Comparison of ENCODE assay signal across 8 mouse cellular contexts in the genomic region with DNA sequence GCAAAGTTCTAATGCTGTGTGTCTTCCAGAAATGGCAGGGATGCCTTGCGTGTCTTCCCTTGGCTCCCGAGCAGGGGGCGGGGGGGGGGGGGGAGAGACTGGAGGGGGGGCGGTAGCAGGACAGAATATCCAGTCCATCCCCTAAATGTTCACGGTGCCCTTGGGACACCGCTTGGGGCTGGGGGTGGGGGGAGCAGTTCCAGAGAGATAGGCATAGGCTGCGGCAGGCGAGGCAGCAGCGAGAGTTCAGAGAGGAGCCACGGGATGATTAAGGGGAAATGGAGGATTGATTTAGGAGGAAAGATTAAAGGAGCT. TPM values are rescaled to one million over a fixed set of nuclear protein-coding genes. Genes with fewer than 3 reads are reported as not detected.
DNase-seq lines count a peak whose midpoint lies in the region; ATAC-seq and TF ChIP-seq lines count a peak whose summit lies in the region.
"Had no signal": no experiment of that assay in that cellular context is flagged by ENCODE, and none has a peak within 500 bp of the region (broad histone marks: within the 10 kb centered on the region; RNA-seq: fewer than 3 reads in every experiment).

No protein-coding gene starts in this region.

- H3K4me2 ChIP-seq in liver, embryonic 11.5 days: peak overlapping the region; percentile 68
- H3K4me2 ChIP-seq in forebrain, embryonic 14.5 days (ENCODE audit: low read length): peak overlapping the region; percentile 53; the same call in 1 of the 2 replicates
- H3K4me2 ChIP-seq in limb, embryonic 14.5 days (replicated peaks; ENCODE audit: low read depth, low read length, severe bottlenecking): peak overlapping the region; percentile 53; the same call in 1 of the 2 replicates
- H3K4me2 ChIP-seq in stomach, embryonic 14.5 days (replicated peaks; ENCODE audit: low read depth, low read length): no peak overlapping the region; the same call in 1 of the 2 replicates

- H3K36me3 ChIP-seq in liver, embryonic 11.5 days (ENCODE audit: control insufficient read depth, insufficient read depth, low read length): no peaks in the 10 kb centered on the region
- no peaks in the 10 kb centered on the region for H3K36me3 ChIP-seq in forebrain, embryonic 14.5 days (ENCODE audit: control insufficient read depth, insufficient read depth, low read length)
- no peaks in the 10 kb centered on the region for H3K36me3 ChIP-seq in limb, embryonic 14.5 days (ENCODE audit: control insufficient read depth, insufficient read depth, low read length)
- H3K36me3 ChIP-seq in stomach, embryonic 14.5 days (ENCODE audit: control insufficient read depth, insufficient read depth, low read length): no peaks in the 10 kb centered on the region

- peak overlapping the region; percentile 34; the same call in 1 of the 2 replicates for H3K9ac ChIP-seq in liver, embryonic 11.5 days (ENCODE audit: low read depth, low read length)
- H3K9ac ChIP-seq in forebrain, embryonic 14.5 days (ENCODE audit: low read length): no peak overlapping the region
- no peak overlapping the region for H3K9ac ChIP-seq in limb, embryonic 14.5 days (ENCODE audit: low read depth, low read length, severe bottlenecking)
- no peak overlapping the region for H3K9ac ChIP-seq in stomach, embryonic 14.5 days (replicated peaks; ENCODE audit: low read depth, low read length)

- no peak for DNase-seq in liver, embryonic 11.5 days (ENCODE audit: low spot score)
- no peak for DNase-seq in liver
- no peak for DNase-seq in forebrain, embryonic 14.5 days (ENCODE audit: low spot score)
- no peak for DNase-seq in limb, embryonic 14.5 days (ENCODE audit: low spot score)
- DNase-seq in layer of hippocampus, postnatal 14 days (ENCODE audit: low spot score in 2 of 2): no peak
- DNase-seq in right cerebral cortex, postnatal 4 days: no peak
- DNase-seq: cerebellum, adult 8-10 months had no signal

- H3K4me1 ChIP-seq in liver, embryonic 11.5 days (replicated peaks; ENCODE audit: control insufficient read depth, insufficient read depth, low read length): peaks cover 30% of the 10 kb centered on the region
- peaks cover 18% of the 10 kb centered on the region for H3K4me1 ChIP-seq in forebrain, embryonic 14.5 days (ENCODE audit: control insufficient read depth, insufficient read depth, low read length)
- H3K4me1 ChIP-seq in limb, embryonic 14.5 days (ENCODE audit: control insufficient read depth, insufficient read depth, low read length): peaks cover 19% of the 10 kb centered on the region
- peaks cover 17% of the 10 kb centered on the region for H3K4me1 ChIP-seq in stomach, embryonic 14.5 days (ENCODE audit: control insufficient read depth, insufficient read depth, low read length)

- no peak for ATAC-seq in liver, embryonic 11.5 days (replicated peaks; ENCODE audit: low FRiP score)
- peak; percentile 23; the same call in 1 of the 2 replicates for ATAC-seq in forebrain, embryonic 14.5 days
- ATAC-seq in limb, embryonic 14.5 days (ENCODE audit: low FRiP score, low read depth): no peak
- ATAC-seq in stomach, embryonic 14.5 days (ENCODE audit: insufficient number of reproducible peaks, insufficient read depth, low FRiP score, low read depth): peak; percentile 4; the same call in 1 of the 2 replicates

- H3K4me3 ChIP-seq in liver, embryonic 11.5 days (ENCODE audit: low read depth, low read length): peak overlapping the region; percentile 38; the same call in 1 of the 2 replicates
- H3K4me3 ChIP-seq in forebrain, embryonic 14.5 days (ENCODE audit: low read depth, low read length): no peak overlapping the region
- H3K4me3 ChIP-seq in limb, embryonic 14.5 days (replicated peaks; ENCODE audit: low read length): no peak overlapping the region
- no peak overlapping the region for H3K4me3 ChIP-seq in stomach, embryonic 14.5 days (ENCODE audit: low read depth, low read length)

- peaks cover 69% of the 10 kb centered on the region for H3K27me3 ChIP-seq in liver, embryonic 11.5 days (replicated peaks; ENCODE audit: control insufficient read depth, insufficient read depth, low read length)
- H3K27me3 ChIP-seq in forebrain, embryonic 14.5 days (replicated peaks; ENCODE audit: control insufficient read depth, insufficient read depth, low read length): peaks cover 7% of the 10 kb centered on the region
- peaks cover 28% of the 10 kb centered on the region for H3K27me3 ChIP-seq in limb, embryonic 14.5 days (ENCODE audit: control insufficient read depth, insufficient read depth, low read length)
- 0 out of 2 replicates have a peak, but pooled peaks cover 2% of the 10 kb centered on the region for H3K27me3 ChIP-seq in stomach, embryonic 14.5 days (ENCODE audit: control insufficient read depth, insufficient read depth, low read length)

- 7% methylated on average over 7 of the region's 10 CpGs for WGBS in liver, embryonic 11.5 days
- 4% methylated on average over 7 of the region's 10 CpGs for WGBS in forebrain, embryonic 14.5 days
- WGBS in limb, embryonic 14.5 days: under 1% methylated on average over 8 of the region's 10 CpGs
- 10% methylated on average over 9 of the region's 10 CpGs for WGBS in stomach, embryonic 14.5 days

- peak overlapping the region; percentile 64; the same call in 1 of the 2 replicates for H3K27ac ChIP-seq in liver, embryonic 11.5 days (ENCODE audit: low read depth, low read length)
- H3K27ac ChIP-seq in forebrain, embryonic 14.5 days (ENCODE audit: low read depth, low read length): no peak overlapping the region
- no peak overlapping the region for H3K27ac ChIP-seq in limb, embryonic 14.5 days (replicated peaks; ENCODE audit: low read depth, low read length)
- H3K27ac ChIP-seq in stomach, embryonic 14.5 days (ENCODE audit: low read length): no peak overlapping the region

- no peaks in the 10 kb centered on the region for H3K9me3 ChIP-seq in liver, embryonic 11.5 days (ENCODE audit: control insufficient read depth, low read length)
- no peaks in the 10 kb centered on the region for H3K9me3 ChIP-seq in forebrain, embryonic 14.5 days (replicated peaks; ENCODE audit: control insufficient read depth, low read length)
- H3K9me3 ChIP-seq in limb, embryonic 14.5 days (ENCODE audit: control insufficient read depth, low read length): no peaks in the 10 kb centered on the region
- H3K9me3 ChIP-seq in stomach, embryonic 14.5 days (ENCODE audit: control insufficient read depth, low read depth, low read length): no peaks in the 10 kb centered on the region

- no peak for TF ChIP-seq POLR2A in limb, embryonic 14.5 days (IDR thresholded peaks at IDR 0.05; ENCODE audit: borderline replicate concordance, extremely low read depth, insufficient read depth, insufficient read length)

RNA-seq across cellular contexts. Expression of a gene that starts 7.4 kb away (rescaled TPM):
- 0.56 and 0.65 TPM in 2 replicates for polyA plus RNA-seq in liver, embryonic 11.5 days (2014; fragmentation: Nextera tagmentation; extraction: Ambion mirVana)
- polyA plus RNA-seq in forebrain, embryonic 14.5 days (2014; fragmentation: Nextera tagmentation; extraction: Ambion mirVana): 0.76 and 0.84 TPM in 2 replicates
- 0.35 and 0.72 TPM in 2 replicates for polyA plus RNA-seq in limb, embryonic 14.5 days (2012; rRNA removed)
- polyA plus RNA-seq in limb, embryonic 14.5 days (2014; fragmentation: Nextera tagmentation; extraction: Ambion mirVana): 0.10 and 0.15 TPM in 2 replicates
- 0.16 and 0.25 TPM in 2 replicates for polyA plus RNA-seq in stomach, embryonic 14.5 days (2014; fragmentation: Nextera tagmentation; extraction: Ambion mirVana)
- total RNA-seq in layer of hippocampus, postnatal 14 days (2021): 10 to 100 TPM; 14.3 to 14.7 TPM

RNA-seq across cellular contexts. Expression of a gene that starts 21.4 kb away (rescaled TPM):
- 17.7 and 17.9 TPM in 2 replicates for polyA plus RNA-seq in liver, embryonic 11.5 days (2014; fragmentation: Nextera tagmentation; extraction: Ambion mirVana)
- polyA plus RNA-seq in forebrain, embryonic 14.5 days (2014; fragmentation: Nextera tagmentation; extraction: Ambion mirVana): 21.6 and 24.2 TPM in 2 replicates
- polyA plus RNA-seq in limb, embryonic 14.5 days (2012; rRNA removed): 104 and 148 TPM in 2 replicates
- polyA plus RNA-seq in limb, embryonic 14.5 days (2014; fragmentation: Nextera tagmentation; extraction: Ambion mirVana): 61.6 and 65.0 TPM in 2 replicates
- 38.4 and 41.0 TPM in 2 replicates for polyA plus RNA-seq in stomach, embryonic 14.5 days (2014; fragmentation: Nextera tagmentation; extraction: Ambion mirVana)
- total RNA-seq in layer of hippocampus, postnatal 14 days (2021): 10 to 100 TPM; 71.2 to 78.5 TPM

RNA-seq across cellular contexts. Expression of a gene that starts 21.7 kb away (rescaled TPM):
- polyA plus RNA-seq in liver, embryonic 11.5 days (2014; fragmentation: Nextera tagmentation; extraction: Ambion mirVana): 0.15 and 0.26 TPM in 2 replicates
- polyA plus RNA-seq in forebrain, embryonic 14.5 days (2014; fragmentation: Nextera tagmentation; extraction: Ambion mirVana): 41.3 and 50.4 TPM in 2 replicates
- polyA plus RNA-seq in limb, embryonic 14.5 days (2012; rRNA removed): 1.4 and 2.0 TPM in 2 replicates
- 0.51 and 1.1 TPM in 2 replicates for polyA plus RNA-seq in limb, embryonic 14.5 days (2014; fragmentation: Nextera tagmentation; extraction: Ambion mirVana)
- polyA plus RNA-seq in stomach, embryonic 14.5 days (2014; fragmentation: Nextera tagmentation; extraction: Ambion mirVana): 1.6 and 1.7 TPM in 2 replicates
- total RNA-seq in layer of hippocampus, postnatal 14 days (2021): 10 to 100 TPM; 53.3 to 62.5 TPM

RNA-seq across cellular contexts. Expression of a gene that starts 21.9 kb away (rescaled TPM):
- 64.0 and 69.1 TPM in 2 replicates for polyA plus RNA-seq in liver, embryonic 11.5 days (2014; fragmentation: Nextera tagmentation; extraction: Ambion mirVana)
- polyA plus RNA-seq in forebrain, embryonic 14.5 days (2014; fragmentation: Nextera tagmentation; extraction: Ambion mirVana): 72.4 and 76.0 TPM in 2 replicates
- 144 and 199 TPM in 2 replicates for polyA plus RNA-seq in limb, embryonic 14.5 days (2012; rRNA removed)
- polyA plus RNA-seq in limb, embryonic 14.5 days (2014; fragmentation: Nextera tagmentation; extraction: Ambion mirVana): 71.8 and 74.9 TPM in 2 replicates
- polyA plus RNA-seq in stomach, embryonic 14.5 days (2014; fragmentation: Nextera tagmentation; extraction: Ambion mirVana): 75.2 and 84.5 TPM in 2 replicates
- total RNA-seq in layer of hippocampus, postnatal 14 days (2021): 10 to 100 TPM; 56.0 to 62.2 TPM

RNA-seq across cellular contexts. Expression of a gene that starts 48.6 kb away (rescaled TPM):
- 42.5 and 45.6 TPM in 2 replicates for polyA plus RNA-seq in liver, embryonic 11.5 days (2014; fragmentation: Nextera tagmentation; extraction: Ambion mirVana)
- 17.0 and 17.7 TPM in 2 replicates for polyA plus RNA-seq in forebrain, embryonic 14.5 days (2014; fragmentation: Nextera tagmentation; extraction: Ambion mirVana)
- polyA plus RNA-seq in limb, embryonic 14.5 days (2012; rRNA removed): 315 and 381 TPM in 2 replicates
- polyA plus RNA-seq in limb, embryonic 14.5 days (2014; fragmentation: Nextera tagmentation; extraction: Ambion mirVana): 108 and 120 TPM in 2 replicates
- 77.0 and 79.0 TPM in 2 replicates for polyA plus RNA-seq in stomach, embryonic 14.5 days (2014; fragmentation: Nextera tagmentation; extraction: Ambion mirVana)
- total RNA-seq in layer of hippocampus, postnatal 14 days (2021): 10 to 100 TPM; 25.2 to 27.0 TPM

Comparison
In these comparisons a context has a peak if more than half of its experiments do, and no peak if none do; other contexts are left out.
1. ATAC-seq: peak in forebrain, embryonic 14.5 days (single experiment) and stomach, embryonic 14.5 days (single experiment); none in liver, embryonic 11.5 days (single experiment) and limb, embryonic 14.5 days (single experiment).
2. RNA of a gene that starts 21.7 kb away (polyA plus RNA-seq): 41.3 to 50.4 TPM in forebrain, embryonic 14.5 days; 1.6 to 1.7 TPM in stomach, embryonic 14.5 days, 0.51 to 2.0 TPM in limb, embryonic 14.5 days and 0.15 to 0.26 TPM in liver, embryonic 11.5 days; every median in the first group is over 10 times any median in the second.